Mouse (Mus musculus): ENCODE results near the gene Foxn3.

DNA sequence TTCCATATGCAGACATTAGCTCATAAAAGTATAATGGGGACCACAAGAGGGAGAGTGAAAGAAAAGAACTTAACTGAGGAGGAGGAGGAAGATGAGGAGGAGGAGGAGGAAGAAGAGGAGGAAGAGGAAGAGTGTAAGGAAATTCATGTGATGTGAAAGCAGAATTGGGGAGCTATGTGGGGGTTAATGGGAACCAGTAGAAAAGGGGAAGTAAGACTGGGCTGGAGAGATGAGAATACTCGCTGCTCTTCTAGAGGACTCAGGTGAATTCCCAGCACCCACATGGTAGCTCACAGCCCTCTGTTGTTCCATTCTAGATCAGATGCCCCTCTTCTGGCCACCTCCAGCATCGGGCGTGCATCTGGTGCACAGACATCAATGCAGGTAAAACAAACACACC is 83.0 kb downstream of the Foxn3 start:
- no peak for TF ChIP-seq CTCF (IDR thresholded peaks at IDR 0.05; ENCODE audit: extremely low read depth, insufficient read depth, insufficient read length, insufficient replicate concordance)
- TF ChIP-seq POLR2A (IDR thresholded peaks at IDR 0.05; ENCODE audit: low read depth, low read length): no peak

Measured in spleen, adult 2 months (tissue).